Mouse (Mus musculus) cerebellum, adult 8-10 months (tissue): ENCODE data around the gene Olfr586.

Experiments
- DNase-seq: peaks from one replicate; pipeline ENCODE4 v3.0.0; 2022

Gene Olfr586

DNA sequence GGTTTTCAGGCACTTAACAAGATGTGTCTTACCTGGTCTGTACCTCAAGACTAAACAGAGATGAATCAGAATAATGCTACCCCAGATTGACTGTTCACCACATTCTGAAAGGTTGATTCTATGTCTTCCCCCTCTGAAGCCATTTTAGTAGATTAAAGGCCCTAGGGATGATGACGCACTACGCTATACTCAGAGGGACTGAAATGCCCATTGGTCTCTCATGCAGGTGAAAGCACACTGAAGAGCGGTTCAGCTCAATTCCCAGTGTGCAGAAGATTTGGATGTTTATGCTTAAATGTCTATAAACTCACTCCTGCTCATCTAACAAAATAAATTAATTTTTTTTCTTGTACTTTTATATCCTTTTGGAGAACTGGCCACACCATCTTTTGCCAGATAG lies at the start of gene Olfr586:
Gene Olfr586 (minus strand): TSS at position 101 of the 400 bp plus-strand sequence.
- no peak for DNase-seq

DNA sequence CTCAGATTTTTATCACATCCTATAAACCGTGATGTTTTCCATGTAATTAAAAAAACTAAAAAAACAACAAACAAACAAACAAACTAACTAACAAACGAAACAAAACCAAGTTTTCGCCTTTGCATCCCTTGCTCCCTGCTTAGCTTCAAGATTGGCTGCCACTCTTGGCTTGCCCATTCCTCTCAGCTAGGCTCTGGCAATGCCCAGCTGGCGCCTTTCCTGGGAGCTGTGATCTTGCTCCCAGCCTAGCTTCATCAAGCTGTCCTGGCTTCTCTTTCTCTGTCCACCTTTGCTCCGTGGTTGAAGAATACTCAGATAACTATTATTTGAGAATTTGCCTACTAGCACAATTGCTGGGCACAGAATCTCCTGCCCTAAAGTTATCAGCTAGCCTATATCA lies 44.3 kb upstream of the Olfr586 start:
- DNase-seq = no peak

DNA sequence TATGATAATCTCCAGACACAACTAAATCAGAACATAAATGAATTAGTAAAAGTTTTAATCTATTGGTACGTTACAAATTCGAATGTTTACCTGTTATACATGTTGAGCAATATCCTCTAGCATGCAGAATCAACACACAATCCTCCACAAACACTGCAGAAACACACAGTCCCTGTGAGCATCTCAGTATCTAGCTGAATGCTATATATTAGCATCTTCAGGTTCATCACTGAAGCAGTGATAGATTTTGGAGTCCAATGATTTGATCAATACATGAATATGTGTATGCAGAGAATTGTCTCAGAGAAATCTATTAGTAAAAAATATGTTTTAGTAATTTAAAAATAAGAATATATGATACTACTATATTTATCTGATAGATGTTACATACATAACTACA lies 30.8 kb upstream of the Olfr586 start, which contains the start of gene Olfr589:
Gene Olfr589 (minus strand): TSS at position 101 of the 400 bp plus-strand sequence.
- DNase-seq = no peak

DNA sequence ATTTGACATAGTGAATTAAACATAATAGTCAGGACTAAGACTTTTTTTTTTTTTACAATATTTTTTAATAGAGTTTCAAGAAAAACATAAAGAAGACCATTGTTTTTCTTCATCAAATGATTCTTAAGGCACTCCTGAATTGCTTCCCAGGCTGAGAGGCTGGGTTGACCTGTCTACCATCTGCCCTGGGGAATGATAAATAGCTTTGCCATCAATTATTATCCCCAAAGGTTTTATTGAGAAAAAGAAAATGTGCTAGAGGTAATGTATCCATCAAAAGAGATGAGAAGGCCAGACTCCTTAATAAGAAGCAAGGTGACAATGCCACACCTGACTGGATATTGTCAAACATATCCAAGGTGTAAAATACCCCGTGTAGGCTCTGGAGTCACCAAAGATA lies 15.1 kb upstream of the Olfr586 start, which contains the start of gene Olfr588-ps1:
Gene Olfr588-ps1 (plus strand): TSS at position 301 of the 400 bp plus-strand sequence.
- no peak for DNase-seq

DNA sequence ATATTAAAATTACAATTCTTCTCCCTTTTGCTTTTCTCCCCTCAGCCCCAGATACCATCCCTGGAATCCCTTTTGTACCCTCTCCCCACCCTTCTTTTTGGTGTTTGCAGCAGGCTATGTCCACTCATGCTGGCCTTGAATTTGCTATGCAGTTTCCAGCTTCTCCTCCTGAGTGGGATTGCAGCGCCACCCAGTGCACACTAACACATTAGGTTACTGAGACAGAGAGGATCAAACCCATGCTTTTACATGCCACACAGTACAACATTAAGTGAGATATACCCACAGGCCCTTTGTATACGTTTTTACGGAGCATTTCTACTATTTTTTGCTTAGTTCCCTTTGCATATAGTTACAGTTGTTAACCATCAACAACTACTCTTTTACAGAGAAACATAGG lies 6.0 kb downstream of the Olfr586 start:
- no peak for DNase-seq

DNA sequence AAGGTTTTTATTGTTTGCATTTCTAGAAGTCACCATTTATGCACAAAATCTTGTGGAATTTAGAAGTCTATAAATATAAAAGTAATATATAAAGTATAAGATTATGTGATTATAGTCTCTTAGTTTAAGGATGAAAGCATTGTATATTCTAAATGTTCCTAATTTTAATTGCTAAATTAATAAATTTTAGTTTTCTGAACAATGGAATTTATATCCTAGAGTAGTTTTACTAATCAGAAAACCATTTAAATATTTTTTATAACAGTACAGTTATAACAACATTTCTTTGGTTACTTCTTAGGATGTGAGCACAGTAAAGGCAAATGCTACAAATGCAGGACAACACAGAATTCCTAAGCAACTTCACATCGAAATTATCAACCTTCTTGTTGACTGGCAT lies 28.0 kb downstream of the Olfr586 start, which contains the start of gene Olfr585:
Gene Olfr585 (plus strand): TSS at position 301 of the 400 bp plus-strand sequence.
- no peak for DNase-seq

DNA sequence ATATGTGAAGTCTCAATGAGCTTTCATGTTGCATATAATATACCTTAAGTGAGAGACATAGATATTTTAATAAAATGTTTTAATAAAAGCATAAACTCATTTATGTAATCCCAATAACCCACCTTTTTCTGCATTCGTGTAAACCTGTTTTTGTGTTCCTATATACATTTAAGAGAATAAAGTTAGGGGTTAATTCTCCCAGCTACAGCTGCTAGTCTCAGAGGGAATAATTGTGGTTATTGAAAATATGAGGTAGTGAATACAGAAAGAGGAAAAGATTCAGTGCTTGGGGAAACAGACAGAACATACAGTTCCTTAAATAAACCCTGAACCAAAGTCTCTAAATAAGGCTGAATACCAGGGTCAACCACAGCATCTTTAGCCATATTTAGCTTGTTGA lies 43.9 kb downstream of the Olfr586 start, which contains the start of gene Olfr584:
Gene Olfr584 (plus strand): TSS at position 301 of the 400 bp plus-strand sequence.
- DNase-seq = no peak
